Mouse (Mus musculus) heart, embryonic 11.5 days (tissue): ENCODE measurements at regions not wholly inside any gene's neighbourhood (a gene's known extent, or its start where the extent isn't known, plus 50 kb on each side); places are given as distances from the start of the nearest gene placed in this dataset.
"Not testable (repeated sequence)": the region's sequence is repeated elsewhere in the genome, so short reads cannot be mapped to it uniquely, and the experiment has no call there.

Experiments used
- ATAC-seq: fragments of 200-750 bp; cut with Nextera tagmentation; replicated peaks from 2 replicates; pipeline ENCODE4 v1.8.0; 2017; ENCODE audit warnings: moderate library complexity; ENCODE audit not compliant: insufficient number of reproducible peaks, low FRiP score, low TSS enrichment
- H3K27ac ChIP-seq: fragments of 300-500 bp; sonication (generic); 2 replicates; pipeline ENCODE4 v1.5.1; 2014; ENCODE audit warnings: mild to moderate bottlenecking, low read depth, low read length
- H3K27me3 ChIP-seq: fragments of 300-500 bp; sonication (generic); 2 replicates; pipeline ENCODE4 v1.6.1; 2014; ENCODE audit warnings: mild to moderate bottlenecking, low read length, mixed read lengths; ENCODE audit not compliant: control insufficient read depth, insufficient read depth
- H3K36me3 ChIP-seq: fragments of 300-500 bp; sonication (generic); 2 replicates; pipeline ENCODE4 v1.6.1; 2014; ENCODE audit warnings: mild to moderate bottlenecking, low read length, moderate library complexity, mixed read lengths; ENCODE audit not compliant: control insufficient read depth, insufficient read depth
- H3K4me1 ChIP-seq: fragments of 300-500 bp; sonication (generic); 2 replicates; pipeline ENCODE4 v1.6.1; 2014; ENCODE audit warnings: low read length; ENCODE audit not compliant: control insufficient read depth, insufficient read depth
- H3K4me2 ChIP-seq: fragments of 300-500 bp; sonication (generic); 2 replicates; pipeline ENCODE4 v1.6.1; 2014; ENCODE audit warnings: mild to moderate bottlenecking, moderate library complexity
- H3K4me3 ChIP-seq: fragments of 300-500 bp; sonication (generic); 2 replicates; pipeline ENCODE4 v1.5.1; 2014; ENCODE audit warnings: low read depth, low read length
- H3K9ac ChIP-seq: fragments of 300-500 bp; sonication (generic); 2 replicates; pipeline ENCODE4 v1.6.1; 2014; ENCODE audit warnings: mild to moderate bottlenecking, low read depth, low read length, moderate library complexity
- H3K9me3 ChIP-seq: fragments of 300-500 bp; sonication (generic); replicated peaks from 2 replicates; pipeline ENCODE4 v1.6.1; 2016; ENCODE audit warnings: low read length; ENCODE audit not compliant: control insufficient read depth
- WGBS: fragments of 180-500 bp; shearing (Covaris S2); extraction: QIAGEN DNeasy Blood & Tissue Kit; methylation state at CpG from one replicate; pipeline ENCODE4 v1.1.7; 2014; ENCODE audit not compliant: insufficient replicate concordance; 5-methylcytosine and 5-hydroxymethylcytosine counted together

GRCm38 (mm10) chr9:88240740-88241139, 86.3 kb upstream of the Nt5e start:
- Histone ChIP-seq H3K9me3 (no peaks in the 10 kb centered on the region), H3K27ac (peak overlapping the region; percentile 68), H3K4me3 (no peak overlapping the region), H3K4me2 (peak overlapping the region; percentile 70), H3K4me1 (no peaks in the 10 kb centered on the region), H3K27me3 (no peaks in the 10 kb centered on the region), H3K9ac (peak overlapping the region; percentile 65), H3K36me3 (no peaks in the 10 kb centered on the region)
- 10% methylated on average over 4 of the region's 4 CpGs for WGBS
- ATAC-seq: peak; percentile 69

- ATAC-seq: peak; percentile 79
- Histone ChIP-seq H3K9ac (peak overlapping the region; percentile 65), H3K36me3 (no peaks in the 10 kb centered on the region), H3K27ac (peak overlapping the region; percentile 68), H3K4me1 (no peaks in the 10 kb centered on the region), H3K4me3 (peak overlapping the region; percentile 38), H3K27me3 (no peaks in the 10 kb centered on the region), H3K4me2 (peak overlapping the region; percentile 70), H3K9me3 (no peaks in the 10 kb centered on the region)
- WGBS: 5% methylated on average over 18 of the region's 18 CpGs
Measured at GRCm38 (mm10) chr9:88241203-88241995, 85.6 kb upstream of the Nt5e start.

- WGBS: 79% methylated on average over 7 of the region's 7 CpGs
- Histone ChIP-seq H3K36me3 (no peaks in the 10 kb centered on the region), H3K4me3 (no peak overlapping the region), H3K4me2 (no peak overlapping the region), H3K9ac (no peak overlapping the region), H3K9me3 (no peaks in the 10 kb centered on the region), H3K27me3 (no peaks in the 10 kb centered on the region), H3K4me1 (no peaks in the 10 kb centered on the region), H3K27ac (no peak overlapping the region)
- ATAC-seq: no peak
Measured at GRCm38 (mm10) chr9:88242530-88242929, 84.5 kb upstream of the Nt5e start.

- Histone ChIP-seq H3K9me3 (no peaks in the 10 kb centered on the region), H3K4me3 (no peak overlapping the region), H3K4me1 (no peaks in the 10 kb centered on the region), H3K4me2 (no peak overlapping the region), H3K27ac (no peak overlapping the region), H3K27me3 (no peaks in the 10 kb centered on the region), H3K9ac (no peak overlapping the region), H3K36me3 (no peaks in the 10 kb centered on the region)
- 76% methylated on average over 3 of the region's 3 CpGs for WGBS
- ATAC-seq: no peak
Measured at GRCm38 (mm10) chr9:88244492-88244891, 82.5 kb upstream of the Nt5e start.

GRCm38 (mm10) chr9:88255948-88256347, 71.0 kb upstream of the Nt5e start:
- Histone ChIP-seq H3K9ac (no peak overlapping the region), H3K4me2 (no peak overlapping the region), H3K27me3 (no peaks in the 10 kb centered on the region), H3K9me3 (no peaks in the 10 kb centered on the region), H3K27ac (no peak overlapping the region), H3K4me3 (no peak overlapping the region), H3K36me3 (no peaks in the 10 kb centered on the region), H3K4me1 (no peaks in the 10 kb centered on the region)
- 64% methylated on average over 7 of the region's 7 CpGs for WGBS
- no peak for ATAC-seq

GRCm38 (mm10) chr9:88259627-88260026, 67.4 kb upstream of the Nt5e start:
- 80% methylated on average over 4 of the region's 4 CpGs for WGBS
- ATAC-seq: no peak

GRCm38 (mm10) chr9:88260072-88260635, 66.8 kb upstream of the Nt5e start:
- no peaks in the 10 kb centered on the region for H3K9me3 ChIP-seq
- H3K4me3 ChIP-seq: no peak overlapping the region
- no peaks in the 10 kb centered on the region for H3K27me3 ChIP-seq
- H3K36me3 ChIP-seq: no peaks in the 10 kb centered on the region
- H3K9ac ChIP-seq: no peak overlapping the region
- no peak overlapping the region for H3K4me2 ChIP-seq
- no peak overlapping the region for H3K27ac ChIP-seq
- WGBS: 58% methylated on average over 2 of the region's 2 CpGs
- H3K4me1 ChIP-seq: no peaks in the 10 kb centered on the region
- ATAC-seq: no peak

More at GRCm38 (mm10) chr9:88259627-88260026, 67.4 kb upstream of the Nt5e start:
- Histone ChIP-seq H3K9ac (no peak overlapping the region), H3K4me3 (no peak overlapping the region), H3K9me3 (no peaks in the 10 kb centered on the region), H3K4me1 (no peaks in the 10 kb centered on the region), H3K36me3 (no peaks in the 10 kb centered on the region), H3K27ac (no peak overlapping the region), H3K4me2 (no peak overlapping the region), H3K27me3 (no peaks in the 10 kb centered on the region)

- Histone ChIP-seq H3K9ac (no peak overlapping the region), H3K4me1 (no peaks in the 10 kb centered on the region), H3K4me3 (no peak overlapping the region), H3K9me3 (no peaks in the 10 kb centered on the region), H3K27ac (no peak overlapping the region), H3K27me3 (no peaks in the 10 kb centered on the region), H3K36me3 (no peaks in the 10 kb centered on the region), H3K4me2 (no peak overlapping the region)
- 76% methylated on average over 3 of the region's 3 CpGs for WGBS
- ATAC-seq: no peak
Measured at GRCm38 (mm10) chr9:88262461-88262860, 64.5 kb upstream of the Nt5e start.

GRCm38 (mm10) chr9:88266346-88266745, 60.7 kb upstream of the Nt5e start:
- not testable (repeated sequence) for H3K27ac ChIP-seq, H3K4me1 ChIP-seq, H3K9me3 ChIP-seq, H3K4me2 ChIP-seq, H3K36me3 ChIP-seq, H3K27me3 ChIP-seq, H3K9ac ChIP-seq, H3K4me3 ChIP-seq, ATAC-seq
- 76% methylated on average over 1 of the region's 1 CpGs for WGBS
